Mouse (Mus musculus) brain, embryonic 14.5 days (tissue): Measurements from ENCODE around the gene Spag9.

Experiments used
- CTCF ChIP-seq: fragments of 200-500 bp; IDR thresholded peaks from 2 replicates; pipeline ENCODE4 v1.5.1; 2012; ENCODE audit warnings: inconsistent platforms, mild to moderate bottlenecking, moderate library complexity, borderline replicate concordance; ENCODE audit not compliant: insufficient read depth, insufficient read length; ENCODE audit errors: extremely low read depth
- POLR2A ChIP-seq: fragments of 200-500 bp; IDR thresholded peaks from 2 replicates; pipeline ENCODE4 v1.6.1; 2012; ENCODE audit warnings: mild to moderate bottlenecking, inconsistent platforms, borderline replicate concordance; ENCODE audit not compliant: poor library complexity, insufficient read depth, insufficient read length, severe bottlenecking; ENCODE audit errors: extremely low read depth

DNA sequence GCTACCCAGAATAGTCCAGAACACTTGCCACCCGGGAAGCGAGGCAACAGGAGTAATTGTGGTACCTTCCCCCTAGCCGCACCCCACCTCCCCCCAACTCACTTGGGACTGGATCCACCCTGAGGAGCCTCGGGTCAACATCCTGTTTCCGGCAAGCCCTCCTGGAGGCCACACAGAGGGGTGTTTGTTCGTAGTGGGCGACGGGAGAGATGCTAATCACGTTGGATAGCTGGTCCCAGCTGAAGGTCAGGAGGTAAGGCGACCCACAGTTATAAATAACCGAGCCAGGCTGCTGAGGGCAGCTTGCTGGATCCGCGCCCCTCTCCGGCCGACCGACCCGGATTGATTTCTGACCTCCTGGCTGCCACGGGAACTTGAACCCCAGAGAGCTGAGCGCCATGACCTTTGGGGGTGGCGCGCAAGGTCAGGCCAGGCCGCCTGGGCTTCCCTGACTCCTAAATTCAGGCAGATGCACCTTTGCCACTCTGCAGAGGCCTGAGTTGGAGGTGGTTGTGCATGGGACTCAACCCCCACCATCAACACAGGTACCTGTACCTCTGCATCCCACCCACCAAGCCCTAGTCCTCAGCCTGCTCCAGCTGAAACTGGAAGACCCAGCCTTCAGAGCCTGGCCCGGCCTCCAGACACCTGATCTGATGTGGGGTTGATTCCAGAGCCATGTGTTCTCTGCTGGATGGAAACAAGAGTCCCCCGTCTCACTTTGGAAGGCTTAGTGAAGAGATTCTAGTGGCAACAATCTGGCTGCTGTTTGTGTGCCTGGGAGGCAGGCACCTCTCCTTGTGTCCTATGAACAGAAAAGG lies 142.7 kb downstream of the Spag9 start:
- TF ChIP-seq POLR2A: no peak
- TF ChIP-seq CTCF: no peak
